Mouse (Mus musculus): ENCODE data around the gene Cntnap1.

- TF ChIP-seq CTCF (IDR thresholded peaks at IDR 0.05; ENCODE audit: extremely low read depth, insufficient read depth, insufficient read length, insufficient replicate concordance) (no peak), POLR2A (IDR thresholded peaks at IDR 0.05; ENCODE audit: low read depth, low read length) (no peak)
Measured at GRCm38 (mm10) chr11:101188166-101188805, 18.0 kb downstream of the Cntnap1 start.
